Mouse (Mus musculus): ENCODE data around the gene Ttll3. TPM values are rescaled to one million over a fixed set of nuclear protein-coding genes. Genes with fewer than 3 reads are reported as not detected.

Ttll3 gene
- polyA plus RNA-seq, 1 experiment from 2014 or later: 10.7 TPM

- no peak for ATAC-seq (ENCODE audit: insufficient number of reproducible peaks, low FRiP score, low TSS enrichment, low read depth)
- H3K9me3 ChIP-seq (replicated peaks): no peaks in the 10 kb centered on the region
- 87% methylated on average over 4 of the region's 4 CpGs for WGBS
- H3K27me3 ChIP-seq: no peaks in the 10 kb centered on the region
- no peaks in the 10 kb centered on the region for H3K4me1 ChIP-seq
- no peak overlapping the region for H3K27ac ChIP-seq (replicated peaks)
- no peak overlapping the region for H3K9ac ChIP-seq
- H3K4me3 ChIP-seq (replicated peaks): no peak overlapping the region
- no peaks in the 10 kb centered on the region for H3K36me3 ChIP-seq
- H3K4me2 ChIP-seq (replicated peaks): no peak overlapping the region
Measured at GRCm38 (mm10) chr6:113426696-113427095, 37.6 kb downstream of the Ttll3 start.

- Histone ChIP-seq H3K27me3 (no peaks in the 10 kb centered on the region), H3K36me3 (no peaks in the 10 kb centered on the region), H3K4me3 (replicated peaks) (no peak overlapping the region), H3K9me3 (replicated peaks) (no peaks in the 10 kb centered on the region), H3K9ac (no peak overlapping the region), H3K27ac (replicated peaks) (no peak overlapping the region), H3K4me2 (replicated peaks) (no peak overlapping the region), H3K4me1 (no peaks in the 10 kb centered on the region)
- WGBS: 61% methylated on average over 3 of the region's 3 CpGs
- no peak for ATAC-seq (ENCODE audit: insufficient number of reproducible peaks, low FRiP score, low TSS enrichment, low read depth)
Measured at GRCm38 (mm10) chr6:113427397-113427796, 38.3 kb downstream of the Ttll3 start.

GRCm38 (mm10) chr6:113428006-113428405, 38.9 kb downstream of the Ttll3 start:
- no peak overlapping the region for H3K9ac ChIP-seq
- H3K9me3 ChIP-seq (replicated peaks): no peaks in the 10 kb centered on the region
- no peak overlapping the region for H3K27ac ChIP-seq (replicated peaks)
- 90% methylated on average over 16 of the region's 16 CpGs for WGBS
- no peaks in the 10 kb centered on the region for H3K36me3 ChIP-seq
- H3K4me3 ChIP-seq (replicated peaks): no peak overlapping the region
- H3K27me3 ChIP-seq: no peaks in the 10 kb centered on the region
- no peak for ATAC-seq (ENCODE audit: insufficient number of reproducible peaks, low FRiP score, low TSS enrichment, low read depth)
- H3K4me1 ChIP-seq: no peaks in the 10 kb centered on the region
- H3K4me2 ChIP-seq (replicated peaks): no peak overlapping the region

GRCm38 (mm10) chr6:113429965-113430364, 40.9 kb downstream of the Ttll3 start:
- no peak overlapping the region for H3K27ac ChIP-seq (replicated peaks)
- ATAC-seq (ENCODE audit: insufficient number of reproducible peaks, low FRiP score, low TSS enrichment, low read depth): no peak
- no peaks in the 10 kb centered on the region for H3K27me3 ChIP-seq
- H3K4me2 ChIP-seq (replicated peaks): no peak overlapping the region
- H3K4me3 ChIP-seq (replicated peaks): no peak overlapping the region
- H3K4me1 ChIP-seq: no peaks in the 10 kb centered on the region
- no peaks in the 10 kb centered on the region for H3K9me3 ChIP-seq (replicated peaks)
- 75% methylated on average over 3 of the region's 3 CpGs for WGBS
- H3K9ac ChIP-seq: no peak overlapping the region
- no peaks in the 10 kb centered on the region for H3K36me3 ChIP-seq

GRCm38 (mm10) chr6:113430846-113431245, 41.8 kb downstream of the Ttll3 start:
- no peak overlapping the region for H3K4me2 ChIP-seq (replicated peaks)
- no peak overlapping the region for H3K4me3 ChIP-seq (replicated peaks)
- H3K9ac ChIP-seq: no peak overlapping the region
- WGBS: 57% methylated on average over 3 of the region's 3 CpGs
- no peak overlapping the region for H3K27ac ChIP-seq (replicated peaks)
- ATAC-seq (ENCODE audit: insufficient number of reproducible peaks, low FRiP score, low TSS enrichment, low read depth): no peak
- no peaks in the 10 kb centered on the region for H3K27me3 ChIP-seq
- H3K4me1 ChIP-seq: no peaks in the 10 kb centered on the region
- no peaks in the 10 kb centered on the region for H3K9me3 ChIP-seq (replicated peaks)
- H3K36me3 ChIP-seq: no peaks in the 10 kb centered on the region

- 38% methylated on average over 3 of the region's 3 CpGs for WGBS
- no peak overlapping the region for H3K4me3 ChIP-seq (replicated peaks)
- no peak overlapping the region for H3K4me2 ChIP-seq (replicated peaks)
- ATAC-seq (ENCODE audit: insufficient number of reproducible peaks, low FRiP score, low TSS enrichment, low read depth): no peak
- H3K9me3 ChIP-seq (replicated peaks): no peaks in the 10 kb centered on the region
- no peaks in the 10 kb centered on the region for H3K4me1 ChIP-seq
- H3K36me3 ChIP-seq: no peaks in the 10 kb centered on the region
- H3K27me3 ChIP-seq: no peaks in the 10 kb centered on the region
- no peak overlapping the region for H3K9ac ChIP-seq
- no peak overlapping the region for H3K27ac ChIP-seq (replicated peaks)
Measured at GRCm38 (mm10) chr6:113431801-113432200, 42.7 kb downstream of the Ttll3 start.

GRCm38 (mm10) chr6:113433661-113434060, 44.6 kb downstream of the Ttll3 start:
- Histone ChIP-seq H3K9ac (no peak overlapping the region), H3K4me1 (no peaks in the 10 kb centered on the region), H3K9me3 (replicated peaks) (no peaks in the 10 kb centered on the region), H3K4me3 (replicated peaks) (no peak overlapping the region), H3K4me2 (replicated peaks) (no peak overlapping the region), H3K27me3 (no peaks in the 10 kb centered on the region), H3K36me3 (no peaks in the 10 kb centered on the region), H3K27ac (replicated peaks) (no peak overlapping the region)
- WGBS: 58% methylated on average over 3 of the region's 3 CpGs
- ATAC-seq (ENCODE audit: insufficient number of reproducible peaks, low FRiP score, low TSS enrichment, low read depth): no peak

- Histone ChIP-seq H3K9me3 (replicated peaks) (no peaks in the 10 kb centered on the region), H3K9ac (no peak overlapping the region), H3K4me2 (replicated peaks) (no peak overlapping the region), H3K4me1 (no peaks in the 10 kb centered on the region), H3K27me3 (no peaks in the 10 kb centered on the region), H3K27ac (replicated peaks) (no peak overlapping the region), H3K4me3 (replicated peaks) (no peak overlapping the region), H3K36me3 (no peaks in the 10 kb centered on the region)
- WGBS: 67% methylated on average over 7 of the region's 7 CpGs
- no peak for ATAC-seq (ENCODE audit: insufficient number of reproducible peaks, low FRiP score, low TSS enrichment, low read depth)
Measured at GRCm38 (mm10) chr6:113434691-113435090, 45.6 kb downstream of the Ttll3 start.

GRCm38 (mm10) chr6:113435664-113436205, 46.7 kb downstream of the Ttll3 start, which contains the start of gene Cidec:
Gene Cidec, minus strand, starts transcription at chr6:113435760.
- Histone ChIP-seq H3K27ac (replicated peaks) (no peak within 1 kb of the TSS), H3K9ac (no peak within 1 kb of the TSS), H3K36me3 (no peaks in the 10 kb centered on the region), H3K9me3 (replicated peaks) (no peaks in the 10 kb centered on the region), H3K4me3 (replicated peaks) (no peak within 1 kb of the TSS), H3K27me3 (no peaks in the 10 kb centered on the region), H3K4me2 (replicated peaks) (no peak within 1 kb of the TSS), H3K4me1 (no peaks in the 10 kb centered on the region)
- ATAC-seq (ENCODE audit: insufficient number of reproducible peaks, low FRiP score, low TSS enrichment, low read depth): no peak
- WGBS: 76% methylated on average over 9 of the region's 9 CpGs

GRCm38 (mm10) chr6:113437135-113437534, 48.1 kb downstream of the Ttll3 start:
- H3K9me3 ChIP-seq (replicated peaks): no peaks in the 10 kb centered on the region
- no peak overlapping the region for H3K9ac ChIP-seq
- H3K4me1 ChIP-seq: no peaks in the 10 kb centered on the region
- no peaks in the 10 kb centered on the region for H3K27me3 ChIP-seq
- ATAC-seq (ENCODE audit: insufficient number of reproducible peaks, low FRiP score, low TSS enrichment, low read depth): no peak
- no peak overlapping the region for H3K4me2 ChIP-seq (replicated peaks)
- no peaks in the 10 kb centered on the region for H3K36me3 ChIP-seq
- no peak overlapping the region for H3K4me3 ChIP-seq (replicated peaks)
- WGBS: 74% methylated on average over 12 of the region's 12 CpGs
- H3K27ac ChIP-seq (replicated peaks): no peak overlapping the region

GRCm38 (mm10) chr6:113438721-113439430, 49.8 kb downstream of the Ttll3 start:
- Histone ChIP-seq H3K4me1 (peaks cover 5% of the 10 kb centered on the region), H3K4me2 (replicated peaks) (no peak overlapping the region), H3K27me3 (no peaks in the 10 kb centered on the region), H3K27ac (replicated peaks) (no peak overlapping the region), H3K36me3 (no peaks in the 10 kb centered on the region), H3K9me3 (replicated peaks) (no peaks in the 10 kb centered on the region), H3K4me3 (replicated peaks) (no peak overlapping the region), H3K9ac (no peak overlapping the region)
- 51% methylated on average over 12 of the region's 12 CpGs for WGBS
- ATAC-seq (ENCODE audit: insufficient number of reproducible peaks, low FRiP score, low TSS enrichment, low read depth): no peak

- no peaks in the 10 kb centered on the region for H3K9me3 ChIP-seq (replicated peaks)
- no peak overlapping the region for H3K9ac ChIP-seq
- 0 out of 2 replicates have a peak, but pooled peaks cover 6% of the 10 kb centered on the region for H3K36me3 ChIP-seq
- ATAC-seq (ENCODE audit: insufficient number of reproducible peaks, low FRiP score, low TSS enrichment, low read depth): no peak
- no peak overlapping the region for H3K4me3 ChIP-seq (replicated peaks)
- no peak overlapping the region for H3K4me2 ChIP-seq (replicated peaks)
- WGBS: 72% methylated on average over 3 of the region's 3 CpGs
- no peaks in the 10 kb centered on the region for H3K27me3 ChIP-seq
- no peak overlapping the region for H3K27ac ChIP-seq (replicated peaks)
- peaks cover 5% of the 10 kb centered on the region for H3K4me1 ChIP-seq
Measured at GRCm38 (mm10) chr6:113440686-113441085, 51.6 kb downstream of the Ttll3 start.
